Mouse (Mus musculus) megakaryocyte, embryonic 14.5 days (primary cell): Measurements from ENCODE around the gene Tex2.

Experiments used
- FLI1 ChIP-seq: IDR thresholded peaks from 2 replicates; pipeline ENCODE4 v1.6.1; 2012; ENCODE audit warnings: low read length, inconsistent platforms, mixed read lengths
- GATA1 ChIP-seq: IDR thresholded peaks from 3 replicates; pipeline ENCODE4 v1.6.1; 2012; ENCODE audit warnings: mixed read lengths, low read length, inconsistent platforms, borderline replicate concordance

- TF ChIP-seq GATA1 (no peak), FLI1 (no peak)
These were observed 114.4 kb downstream of the Tex2 start for GRCm38 (mm10) chr11:106498739-106499379.
